Mouse (Mus musculus): ENCODE data around the gene Olfr1414. TPM values are rescaled to one million over a fixed set of nuclear protein-coding genes. Genes with fewer than 3 reads are reported as not detected.

Gene Olfr1414
- polyA plus RNA-seq, 1 experiment from 2014 or later = not detected

- H3K9ac ChIP-seq (ENCODE audit: low read length) = no peak within 1 kb of the TSS
- no peak within 1 kb of the TSS for H3K27ac ChIP-seq (ENCODE audit: low read length)
- no peak for ATAC-seq (ENCODE audit: insufficient read depth, low FRiP score)
- H3K27me3 ChIP-seq (ENCODE audit: control insufficient read depth, insufficient read depth, low read length) = no peaks in the 10 kb centered on the region
- H3K4me3 ChIP-seq (replicated peaks; ENCODE audit: low read length) = no peak within 1 kb of the TSS
- H3K4me2 ChIP-seq (ENCODE audit: low read depth, low read length) = no peak within 1 kb of the TSS
- no peaks in the 10 kb centered on the region for H3K36me3 ChIP-seq (ENCODE audit: control insufficient read depth, insufficient read depth, low read length)
- no peaks in the 10 kb centered on the region for H3K9me3 ChIP-seq (replicated peaks; ENCODE audit: control insufficient read depth, low read length)
- H3K4me1 ChIP-seq (ENCODE audit: control insufficient read depth, insufficient read depth, low read length) = no peaks in the 10 kb centered on the region
Observed at GRCm38 (mm10) chr1:92485013-92485412, 33.4 kb downstream of the Olfr1414 start, which contains the start of gene Olfr1416. TSS of gene Olfr1416 (minus strand) at chr1:92485113.

GRCm38 (mm10) chr1:92474066-92474578 is 44.3 kb downstream of the Olfr1414 start:
- peak overlapping the region; percentile 65 for H3K4me3 ChIP-seq (replicated peaks; ENCODE audit: low read length)
- H3K27me3 ChIP-seq (ENCODE audit: control insufficient read depth, insufficient read depth, low read length) = no peaks in the 10 kb centered on the region; the same call in 1 of the 2 replicates
- peak overlapping the region; percentile 79 for H3K27ac ChIP-seq (ENCODE audit: low read length)
- H3K4me1 ChIP-seq (ENCODE audit: control insufficient read depth, insufficient read depth, low read length) = peaks cover 3% of the 10 kb centered on the region; the same call in 1 of the 2 replicates
- H3K36me3 ChIP-seq (ENCODE audit: control insufficient read depth, insufficient read depth, low read length) = no peaks in the 10 kb centered on the region
- H3K4me2 ChIP-seq (ENCODE audit: low read depth, low read length) = peak overlapping the region; percentile 96
- H3K9ac ChIP-seq (ENCODE audit: low read length) = peak overlapping the region; percentile 98
- 3% methylated on average over 10 of the region's 10 CpGs for WGBS
- no peaks in the 10 kb centered on the region for H3K9me3 ChIP-seq (replicated peaks; ENCODE audit: control insufficient read depth, low read length)
- peak; percentile 37 for ATAC-seq (ENCODE audit: insufficient read depth, low FRiP score)

GRCm38 (mm10) chr1:92473165-92474041 is 45.1 kb downstream of the Olfr1414 start, which contains the start of gene Ndufa10:
TSS of gene Ndufa10 (minus strand) at chr1:92473860.
- 1% methylated on average over 67 of the region's 67 CpGs for WGBS
- Histone ChIP-seq H3K9me3 (replicated peaks; ENCODE audit: control insufficient read depth, low read length) (no peaks in the 10 kb centered on the region), H3K4me3 (replicated peaks; ENCODE audit: low read length) (peak within 1 kb of the TSS; percentile 65), H3K4me1 (ENCODE audit: control insufficient read depth, insufficient read depth, low read length) (peaks cover 3% of the 10 kb centered on the region; the same call in 1 of the 2 replicates), H3K36me3 (ENCODE audit: control insufficient read depth, insufficient read depth, low read length) (no peaks in the 10 kb centered on the region), H3K27me3 (ENCODE audit: control insufficient read depth, insufficient read depth, low read length) (no peaks in the 10 kb centered on the region; the same call in 1 of the 2 replicates), H3K4me2 (ENCODE audit: low read depth, low read length) (peak within 1 kb of the TSS; percentile 96), H3K27ac (ENCODE audit: low read length) (peak within 1 kb of the TSS; percentile 79), H3K9ac (ENCODE audit: low read length) (peak within 1 kb of the TSS; percentile 98)
- peak; percentile 93 for ATAC-seq (ENCODE audit: insufficient read depth, low FRiP score)

GRCm38 (mm10) chr1:92468891-92469290 is 49.6 kb downstream of the Olfr1414 start:
- no peak overlapping the region for H3K4me2 ChIP-seq (ENCODE audit: low read depth, low read length)
- H3K27me3 ChIP-seq (ENCODE audit: control insufficient read depth, insufficient read depth, low read length) = no peaks in the 10 kb centered on the region
- no peak overlapping the region for H3K9ac ChIP-seq (ENCODE audit: low read length)
- 75% methylated on average over 4 of the region's 4 CpGs for WGBS
- H3K4me1 ChIP-seq (ENCODE audit: control insufficient read depth, insufficient read depth, low read length) = peaks cover 3% of the 10 kb centered on the region; the same call in 1 of the 2 replicates
- ATAC-seq (ENCODE audit: insufficient read depth, low FRiP score) = no peak
- H3K4me3 ChIP-seq (replicated peaks; ENCODE audit: low read length) = no peak overlapping the region
- no peak overlapping the region for H3K27ac ChIP-seq (ENCODE audit: low read length)
- H3K9me3 ChIP-seq (replicated peaks; ENCODE audit: control insufficient read depth, low read length) = no peaks in the 10 kb centered on the region
- H3K36me3 ChIP-seq (ENCODE audit: control insufficient read depth, insufficient read depth, low read length) = peaks cover 9% of the 10 kb centered on the region; the same call in 1 of the 2 replicates

GRCm38 (mm10) chr1:92458416-92458815 is 60.0 kb downstream of the Olfr1414 start:
- Histone ChIP-seq H3K27me3 (ENCODE audit: control insufficient read depth, insufficient read depth, low read length) (no peaks in the 10 kb centered on the region), H3K4me1 (ENCODE audit: control insufficient read depth, insufficient read depth, low read length) (no peaks in the 10 kb centered on the region), H3K36me3 (ENCODE audit: control insufficient read depth, insufficient read depth, low read length) (peaks cover 7% of the 10 kb centered on the region), H3K9ac (ENCODE audit: low read length) (no peak overlapping the region), H3K4me3 (replicated peaks; ENCODE audit: low read length) (no peak overlapping the region), H3K4me2 (ENCODE audit: low read depth, low read length) (no peak overlapping the region), H3K9me3 (replicated peaks; ENCODE audit: control insufficient read depth, low read length) (0 out of 2 replicates have a peak, but pooled peaks cover 3% of the 10 kb centered on the region), H3K27ac (ENCODE audit: low read length) (no peak overlapping the region)
- no peak for ATAC-seq (ENCODE audit: insufficient read depth, low FRiP score)
- 89% methylated on average over 6 of the region's 6 CpGs for WGBS

DNA sequence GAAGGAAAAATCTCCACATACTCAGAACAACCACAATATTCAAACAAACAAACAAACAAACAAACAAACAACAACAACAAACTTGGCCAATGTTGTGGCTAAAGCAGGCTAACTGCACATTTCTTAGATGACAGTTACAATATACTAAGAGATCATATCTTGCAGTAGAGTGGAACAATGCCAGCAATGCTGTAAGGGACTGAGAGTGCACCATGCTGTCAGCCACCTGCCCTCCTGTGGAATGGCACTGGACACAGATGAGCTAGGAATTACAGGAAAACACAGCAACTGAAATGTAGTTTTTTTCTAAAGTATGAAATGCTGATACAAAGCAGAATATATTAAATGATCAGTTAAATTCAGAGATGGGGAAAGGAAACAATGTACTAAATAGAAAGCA is 60.7 kb downstream of the Olfr1414 start:
- Histone ChIP-seq H3K4me1 (ENCODE audit: control insufficient read depth, insufficient read depth, low read length) (no peaks in the 10 kb centered on the region), H3K4me3 (replicated peaks; ENCODE audit: low read length) (no peak overlapping the region), H3K27me3 (ENCODE audit: control insufficient read depth, insufficient read depth, low read length) (no peaks in the 10 kb centered on the region), H3K36me3 (ENCODE audit: control insufficient read depth, insufficient read depth, low read length) (peaks cover 7% of the 10 kb centered on the region), H3K27ac (ENCODE audit: low read length) (no peak overlapping the region), H3K9me3 (replicated peaks; ENCODE audit: control insufficient read depth, low read length) (0 out of 2 replicates have a peak, but pooled peaks cover 3% of the 10 kb centered on the region), H3K9ac (ENCODE audit: low read length) (no peak overlapping the region), H3K4me2 (ENCODE audit: low read depth, low read length) (no peak overlapping the region)
- no peak for ATAC-seq (ENCODE audit: insufficient read depth, low FRiP score)

Small RNA genes lying within 50 kb of the gene (microRNA-seq; reads per million reads assigned to microRNA genes)
- 2.0 reads per million, percentile 7 among the genes with 10 or more reads in this experiment for gene Mir6900

Other genes starting within 250 kb of the Olfr1414 start
- gene Ndufa10, start 44.8 kb downstream of the Olfr1414 start, polyA plus RNA-seq (2015; fragmentation: Nextera tagmentation; extraction: Ambion mirVana) = 289 and 292 TPM in 2 replicates
- not detected in 2 replicates for gene Olfr1416, start 33.5 kb downstream of the Olfr1414 start, polyA plus RNA-seq (2015; fragmentation: Nextera tagmentation; extraction: Ambion mirVana)
- not detected in 2 replicates for gene Olfr1415, start 22.6 kb downstream of the Olfr1414 start, polyA plus RNA-seq (2015; fragmentation: Nextera tagmentation; extraction: Ambion mirVana)
- gene Olfr1413, start 52.7 kb upstream of the Olfr1414 start, polyA plus RNA-seq (2015; fragmentation: Nextera tagmentation; extraction: Ambion mirVana) = not detected in 2 replicates
- not detected in 2 replicates for gene Olfr1412, start 67.1 kb upstream of the Olfr1414 start, polyA plus RNA-seq (2015; fragmentation: Nextera tagmentation; extraction: Ambion mirVana)
- not detected in 2 replicates for gene Olfr1411, start 75.8 kb upstream of the Olfr1414 start, polyA plus RNA-seq (2015; fragmentation: Nextera tagmentation; extraction: Ambion mirVana)
- not detected in 2 replicates for gene Olfr1410, start 87.1 kb upstream of the Olfr1414 start, polyA plus RNA-seq (2015; fragmentation: Nextera tagmentation; extraction: Ambion mirVana)
- not detected in 2 replicates for gene Olfr12, start 99.1 kb upstream of the Olfr1414 start, polyA plus RNA-seq (2015; fragmentation: Nextera tagmentation; extraction: Ambion mirVana)
- 335 and 376 TPM in 2 replicates for gene Cops9, start 123.3 kb upstream of the Olfr1414 start, polyA plus RNA-seq (2015; fragmentation: Nextera tagmentation; extraction: Ambion mirVana)
- gene Otos, start 130.2 kb upstream of the Olfr1414 start, polyA plus RNA-seq (2015; fragmentation: Nextera tagmentation; extraction: Ambion mirVana) = 0.19 TPM in 1 of 2 replicates, not detected in the other

Data from stomach, embryonic 16.5 days (tissue).